Mouse (Mus musculus) forebrain, embryonic 10.5 days (tissue): ENCODE data around the gene Fbxw14. TPM values are rescaled to one million over a fixed set of nuclear protein-coding genes. Genes with fewer than 3 reads are reported as not detected.
"Not testable (repeated sequence)": the region's sequence is repeated elsewhere in the genome, so short reads cannot be mapped to it uniquely, and the experiment has no call there.

Experiments
- DNase-seq: peaks from one replicate; pipeline ENCODE4 v3.0.0-alpha.2; 2017; ENCODE audit warnings: low spot score; ENCODE audit errors: extremely low spot score
- H3K27ac ChIP-seq: fragments of 300-500 bp; sonication (generic); 2 replicates; pipeline ENCODE4 v1.5.1; 2016; ENCODE audit warnings: mild to moderate bottlenecking
- H3K27me3 ChIP-seq: fragments of 300-500 bp; sonication (generic); 2 replicates; pipeline ENCODE4 v1.6.1; 2016; ENCODE audit warnings: mild to moderate bottlenecking; ENCODE audit not compliant: poor library complexity, severe bottlenecking
- H3K36me3 ChIP-seq: fragments of 300-500 bp; sonication (generic); replicated peaks from 2 replicates; pipeline ENCODE4 v1.6.1; 2016; ENCODE audit warnings: mild to moderate bottlenecking, moderate library complexity
- H3K4me1 ChIP-seq: fragments of 300-500 bp; sonication (generic); 2 replicates; pipeline ENCODE4 v1.6.1; 2016
- H3K4me3 ChIP-seq: fragments of 300-500 bp; sonication (generic); 2 replicates; pipeline ENCODE4 v1.5.1; 2016; ENCODE audit warnings: mild to moderate bottlenecking, moderate library complexity
- H3K9me3 ChIP-seq: fragments of 300-500 bp; sonication (generic); 2 replicates; pipeline ENCODE4 v1.6.1; 2016; ENCODE audit warnings: mild to moderate bottlenecking, moderate library complexity
- WGBS: fragments of 180-500 bp; shearing (Covaris S2); methylation state at CpG from one replicate; pipeline ENCODE4 v1.1.7; 2016; 5-methylcytosine and 5-hydroxymethylcytosine counted together
- polyA plus RNA-seq: library from polyadenylated mRNA; unstranded; fragments of >200 nt; fragmentation: Nextera tagmentation; extraction: Ambion mirVana; gene quantifications from 2 replicates; pipeline ENCODE4 v1.2.1, GENCODE M21; 2016

Fbxw14 gene
- not detected in 2 replicates for polyA plus RNA-seq

DNA sequence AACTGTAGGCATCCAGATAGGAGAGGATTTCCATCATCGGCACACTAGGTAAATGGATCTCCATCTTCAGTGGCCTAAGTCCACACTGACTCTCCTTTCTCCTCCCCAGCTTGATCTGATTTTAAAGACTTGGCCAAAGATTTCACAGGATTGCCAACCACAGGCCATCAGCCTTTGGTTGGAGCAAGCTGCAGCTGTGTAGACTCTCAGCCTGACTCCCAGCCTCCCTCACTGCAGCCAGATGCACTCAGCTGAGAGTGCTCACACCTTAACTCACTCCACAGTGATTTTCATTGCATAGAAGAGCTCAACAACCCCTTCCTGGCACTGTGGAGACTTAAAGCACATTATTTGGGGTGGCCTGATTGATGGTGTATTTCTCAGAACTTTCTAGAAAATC, at the start of gene Fbxw14:
Gene Fbxw14, minus strand, starts transcription at position 101 of the 400 bp plus-strand sequence.
- H3K9me3 ChIP-seq, H3K4me3 ChIP-seq, H3K27me3 ChIP-seq, DNase-seq, H3K4me1 ChIP-seq, H3K27ac ChIP-seq, H3K36me3 ChIP-seq: not testable (repeated sequence)
- 100% methylated on average over 1 of the region's 1 CpGs for WGBS

DNA sequence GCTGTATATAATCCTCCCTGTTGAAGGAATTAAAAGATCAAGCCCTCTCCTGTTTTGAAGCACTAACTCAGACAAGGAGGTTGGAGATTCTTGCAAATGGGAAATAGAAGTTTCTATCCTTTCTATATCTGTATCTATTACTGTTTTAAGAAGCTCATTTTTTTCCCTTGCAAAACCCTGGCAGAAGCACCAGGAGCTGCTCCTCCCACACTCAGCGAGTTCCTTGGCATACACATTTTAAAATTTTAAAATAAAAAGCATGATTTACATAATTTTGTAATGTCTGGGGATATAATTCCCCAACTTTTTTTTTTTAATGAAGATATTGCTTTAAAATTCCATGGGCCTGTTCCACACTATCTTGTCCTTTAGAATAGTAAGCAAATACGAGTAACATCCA, 24.4 kb downstream of the Fbxw14 start:
- H3K9me3 ChIP-seq: peaks cover 4% of the 10 kb centered on the region; the same call in 1 of the 2 replicates
- DNase-seq: no peak
- 88% methylated on average over 2 of the region's 2 CpGs for WGBS
- H3K4me1 ChIP-seq: no peaks in the 10 kb centered on the region
- H3K4me3 ChIP-seq: no peak overlapping the region
- no peaks in the 10 kb centered on the region for H3K36me3 ChIP-seq
- H3K27me3 ChIP-seq: no peaks in the 10 kb centered on the region
- H3K27ac ChIP-seq: no peak overlapping the region

DNA sequence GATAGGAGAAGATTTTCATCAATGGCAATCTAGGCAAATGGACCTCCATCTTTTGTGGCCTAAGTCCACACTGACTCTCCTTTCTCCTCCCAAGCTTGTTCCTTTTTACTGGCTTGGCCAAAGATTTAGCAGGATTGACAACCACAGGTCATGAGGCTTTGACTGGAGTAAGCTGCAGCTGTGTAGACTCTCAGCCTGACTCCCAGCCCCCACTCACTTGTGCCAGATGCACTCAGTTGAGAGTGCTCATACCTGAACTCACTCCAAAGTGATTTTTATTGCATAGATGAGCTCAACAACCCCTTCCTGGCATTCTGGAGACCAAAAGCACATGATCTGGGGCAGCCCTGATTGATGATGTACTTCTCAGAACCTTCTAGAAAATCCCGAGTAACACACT, 52.8 kb downstream of the Fbxw14 start, which contains the start of gene Fbxw20:
Gene Fbxw20, minus strand, starts transcription at position 101 of the 400 bp plus-strand sequence.
- Histone ChIP-seq H3K9me3 (no peaks in the 10 kb centered on the region), H3K27me3 (no peaks in the 10 kb centered on the region), H3K36me3 (no peaks in the 10 kb centered on the region), H3K4me3 (no peak within 1 kb of the TSS), H3K27ac (no peak within 1 kb of the TSS), H3K4me1 (no peaks in the 10 kb centered on the region)
- WGBS: 89% methylated on average over 1 of the region's 1 CpGs
- DNase-seq: no peak

Other genes starting within 250 kb of the Fbxw14 start
- 29.7 and 31.5 TPM in 2 replicates for gene Shisa5, start 249.1 kb downstream of the Fbxw14 start, polyA plus RNA-seq
- gene Trex1, start 227.9 kb downstream of the Fbxw14 start, polyA plus RNA-seq: 7.6 and 9.1 TPM in 2 replicates
- gene Atrip, start 213.6 kb downstream of the Fbxw14 start, polyA plus RNA-seq: 34.9 and 35.0 TPM in 2 replicates
- gene Ccdc51, start 205.2 kb downstream of the Fbxw14 start, polyA plus RNA-seq: 13.3 and 14.7 TPM in 2 replicates
- 793 and 804 TPM in 2 replicates for gene Tma7, start 205.1 kb downstream of the Fbxw14 start, polyA plus RNA-seq
- 27.0 and 28.9 TPM in 2 replicates for gene Plxnb1, start 192.3 kb downstream of the Fbxw14 start, polyA plus RNA-seq
- not detected in 2 replicates for gene Fbxw21, start 125.6 kb downstream of the Fbxw14 start, polyA plus RNA-seq
- not detected in 2 replicates for gene Fbxw13, start 91.7 kb downstream of the Fbxw14 start, polyA plus RNA-seq
- not detected in 2 replicates for gene Fbxw20, start 52.9 kb downstream of the Fbxw14 start, polyA plus RNA-seq
- gene Fbxw28, start 52.0 kb upstream of the Fbxw14 start, polyA plus RNA-seq: not detected in 2 replicates
- not detected in 2 replicates for gene Fbxw22, start 116.6 kb upstream of the Fbxw14 start, polyA plus RNA-seq
- not detected in 2 replicates for gene Fbxw16, start 161.5 kb upstream of the Fbxw14 start, polyA plus RNA-seq
- gene Fbxw19, start 208.2 kb upstream of the Fbxw14 start, polyA plus RNA-seq: not detected in 2 replicates